Mouse (Mus musculus): ENCODE data around the gene Ldb3.

Gene Ldb3

GRCm38 (mm10) chr14:34483469-34484341, 104.8 kb downstream of the Ldb3 start:
- DNase-seq (ENCODE audit: extremely low read depth, insufficient read length, low spot score), result no peak

Measured in 3134 (cell line).